Mouse (Mus musculus): ENCODE results near the gene 4930563M21Rik. TPM values are rescaled to one million over a fixed set of nuclear protein-coding genes. Genes with fewer than 3 reads are reported as not detected.

The 4930563M21Rik gene
- not detected for polyA plus RNA-seq (2014; fragmentation: Illumina TruSeq; extraction: RNeasy Lipid Tissue Mini Kit (QIAGEN cat#74804); ENCODE audit: low read depth, low replicate concordance)

GRCm38 (mm10) chr9:56010450-56010849 lies at the start of gene 4930563M21Rik:
Gene 4930563M21Rik (minus strand): TSS chr9:56010550.

GRCm38 (mm10) chr9:56041372-56042180 lies 31.2 kb upstream of the 4930563M21Rik start, which contains the start of gene Rcn2:
Gene Rcn2 (plus strand): TSS chr9:56041845.

GRCm38 (mm10) chr9:55937664-55938617 lies 72.4 kb downstream of the 4930563M21Rik start, which contains the start of gene Scaper:
Gene Scaper (minus strand): TSS chr9:55938119.

Other genes with a start within 250 kb of the 4930563M21Rik start
- gene Scaper, start 72.4 kb downstream of the 4930563M21Rik start, polyA plus RNA-seq (2014; fragmentation: Illumina TruSeq; extraction: RNeasy Lipid Tissue Mini Kit (QIAGEN cat#74804); ENCODE audit: low read depth, low replicate concordance) = 11.0 TPM
- gene Rcn2, start 31.3 kb upstream of the 4930563M21Rik start, polyA plus RNA-seq (2014; fragmentation: Illumina TruSeq; extraction: RNeasy Lipid Tissue Mini Kit (QIAGEN cat#74804); ENCODE audit: low read depth, low replicate concordance) = 54.2 TPM
- gene Pstpip1, start 79.4 kb upstream of the 4930563M21Rik start, polyA plus RNA-seq (2014; fragmentation: Illumina TruSeq; extraction: RNeasy Lipid Tissue Mini Kit (QIAGEN cat#74804); ENCODE audit: low read depth, low replicate concordance) = 0.89 TPM
- 196 TPM for gene Tspan3, start 154.9 kb upstream of the 4930563M21Rik start, polyA plus RNA-seq (2014; fragmentation: Illumina TruSeq; extraction: RNeasy Lipid Tissue Mini Kit (QIAGEN cat#74804); ENCODE audit: low read depth, low replicate concordance)